Mouse (Mus musculus) erythroblast, embryonic 14.5 days (primary cell): ENCODE data around the gene Ifit1bl2. TPM values are rescaled to one million over a fixed set of nuclear protein-coding genes. Genes with fewer than 3 reads are reported as not detected.

Experiments used
- H3K27me3 ChIP-seq: 2 replicates; pipeline ENCODE4 v1.6.1; 2012; ENCODE audit warnings: inconsistent platforms; ENCODE audit not compliant: control insufficient read depth
- H3K36me3 ChIP-seq: 2 replicates; pipeline ENCODE4 v1.6.1; 2012; ENCODE audit warnings: mild to moderate bottlenecking, inconsistent platforms; ENCODE audit not compliant: control insufficient read depth
- H3K4me1 ChIP-seq: 2 replicates; pipeline ENCODE4 v1.6.1; 2012; ENCODE audit warnings: inconsistent platforms; ENCODE audit not compliant: control insufficient read depth
- H3K4me3 ChIP-seq: replicated peaks from 2 replicates; pipeline ENCODE3; 2012; ENCODE audit warnings: moderate library complexity, mild to moderate bottlenecking, inconsistent platforms
- H3K9me3 ChIP-seq: 2 replicates; pipeline ENCODE4 v1.6.1; 2012; ENCODE audit warnings: low read length, inconsistent platforms, mixed read lengths; ENCODE audit not compliant: control insufficient read depth
- GATA1 ChIP-seq: IDR thresholded peaks from 2 replicates; pipeline ENCODE4 v1.6.1; 2012; ENCODE audit warnings: low read length, inconsistent platforms, mixed read lengths
- TAL1 ChIP-seq: IDR thresholded peaks from 3 replicates; pipeline ENCODE4 v1.6.1; 2012; ENCODE audit warnings: low read length, inconsistent platforms, mixed read lengths
- polyA plus RNA-seq: library from polyadenylated mRNA; stranded (reverse); fragments of >175 nt; gene quantifications from 2 replicates; pipeline ENCODE4 v1.2.3, GENCODE M21; 2012

The Ifit1bl2 gene
- polyA plus RNA-seq, 1 experiment = not detected

DNA sequence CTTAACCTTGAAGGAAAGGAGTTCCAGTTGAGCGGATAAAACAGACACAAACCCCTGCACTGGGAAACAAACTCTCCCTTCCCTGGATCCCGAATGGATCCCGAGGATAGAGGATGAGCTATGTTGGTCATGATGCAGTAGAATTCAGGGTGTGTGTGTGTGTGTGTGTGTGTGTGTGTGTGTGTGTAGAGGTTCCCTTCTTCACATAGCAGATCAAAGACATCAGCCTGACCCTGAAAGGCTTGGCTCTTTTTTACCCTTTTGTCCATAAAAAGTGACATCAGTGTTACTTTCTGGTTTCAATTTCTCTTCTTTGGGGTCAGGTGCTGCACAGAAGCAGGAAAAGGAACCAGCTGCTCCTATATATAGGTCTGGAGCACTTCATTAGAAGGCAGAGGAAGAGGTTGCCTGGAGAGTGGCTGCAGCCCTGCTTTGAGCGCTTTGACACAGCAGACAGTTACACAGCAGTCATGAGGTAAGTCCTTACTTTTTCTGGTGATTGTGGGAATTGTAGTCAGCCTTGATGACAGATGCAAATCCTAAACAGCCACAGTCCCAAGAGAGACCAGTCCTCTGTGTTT, 70.6 kb downstream of the Ifit1bl2 start:
- Histone ChIP-seq H3K36me3 (peaks cover 5% of the 10 kb centered on the region; the same call in 1 of the 2 replicates), H3K4me1 (no peaks in the 10 kb centered on the region), H3K9me3 (no peaks in the 10 kb centered on the region), H3K27me3 (no peaks in the 10 kb centered on the region), H3K4me3 (no peak overlapping the region)
- TF ChIP-seq GATA1 (no peak), TAL1 (no peak)

DNA sequence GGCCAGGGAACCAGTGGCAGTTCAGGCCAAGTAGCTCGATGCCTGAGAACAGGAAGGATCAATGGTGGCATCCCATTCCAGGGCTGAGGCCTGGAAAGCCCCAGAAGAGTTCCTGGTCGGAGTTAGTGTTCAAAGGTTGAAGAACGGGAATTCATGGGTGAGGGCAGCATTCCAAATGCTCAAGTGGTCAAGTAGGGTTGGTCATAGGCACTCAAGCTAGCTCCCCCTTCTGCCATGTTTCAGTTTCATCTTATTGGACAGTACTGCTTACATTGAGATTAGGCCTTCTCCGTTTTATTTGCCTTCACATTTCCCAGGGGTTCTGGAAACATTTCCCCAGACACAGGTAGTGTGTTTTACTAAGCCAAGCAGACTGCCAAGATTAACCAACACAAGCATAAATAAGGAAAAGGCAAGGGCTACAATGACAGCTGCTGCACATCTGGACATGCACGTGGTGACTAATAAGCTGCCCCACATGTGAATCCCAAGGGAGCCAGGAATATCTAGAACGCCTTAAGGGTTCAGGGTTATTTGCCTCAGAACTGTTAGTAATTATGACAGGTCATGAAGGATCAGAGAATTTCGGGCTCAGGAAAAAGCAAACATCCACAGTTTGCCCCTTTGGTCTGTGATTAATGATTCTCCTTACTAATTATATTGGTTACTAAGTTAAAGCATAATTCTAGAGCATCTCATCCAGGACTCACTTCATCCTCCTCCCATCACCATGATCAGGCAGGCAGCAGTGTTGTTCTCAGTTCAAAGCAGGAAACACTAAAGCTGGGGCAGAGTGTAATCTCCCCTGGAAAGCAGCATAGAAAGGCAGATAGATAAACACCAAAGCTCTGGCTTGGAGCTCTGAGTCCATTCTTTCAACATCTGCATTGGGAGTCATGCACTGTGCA, 71.3 kb downstream of the Ifit1bl2 start:
- no peak for TF ChIP-seq GATA1
- no peak for TF ChIP-seq TAL1
- Histone ChIP-seq H3K4me3 (no peak overlapping the region), H3K36me3 (peaks cover 5% of the 10 kb centered on the region; the same call in 1 of the 2 replicates), H3K27me3 (no peaks in the 10 kb centered on the region), H3K4me1 (no peaks in the 10 kb centered on the region), H3K9me3 (no peaks in the 10 kb centered on the region)

Other genes starting within 250 kb of the Ifit1bl2 start
- gene Ch25h, start 165.6 kb downstream of the Ifit1bl2 start, polyA plus RNA-seq = not detected in 2 replicates
- gene Lipa, start 113.3 kb downstream of the Ifit1bl2 start, polyA plus RNA-seq = 0.02 and 0.03 TPM in 2 replicates
- 0.01 TPM in 2 replicates for gene Ifit2, start 90.0 kb downstream of the Ifit1bl2 start, polyA plus RNA-seq
- gene Ifit3, start 57.2 kb downstream of the Ifit1bl2 start, polyA plus RNA-seq = 0.04 TPM in 1 of 2 replicates, not detected in the other
- gene Ifit1bl1, start 38.8 kb downstream of the Ifit1bl2 start, polyA plus RNA-seq = 0.01 TPM in 1 of 2 replicates, not detected in the other
- 0.04 TPM in 1 of 2 replicates, not detected in the other for gene Ifit3b, start 32.8 kb downstream of the Ifit1bl2 start, polyA plus RNA-seq
- not detected in 2 replicates for gene Ifit1, start 128 bp upstream of the Ifit1bl2 start, polyA plus RNA-seq
- gene Slc16a12, start 106.5 kb upstream of the Ifit1bl2 start, polyA plus RNA-seq = not detected in 2 replicates
- gene Pank1, start 238.7 kb upstream of the Ifit1bl2 start, polyA plus RNA-seq = 0.01 TPM in 1 of 2 replicates, not detected in the other